Mouse (Mus musculus): Measurements from ENCODE around the gene A430078G23Rik. TPM values are rescaled to one million over a fixed set of nuclear protein-coding genes. Genes with fewer than 3 reads are reported as not detected.

The A430078G23Rik gene
- polyA plus RNA-seq, 1 experiment from 2014 or later, result 0.14 TPM

GRCm38 (mm10) chr8:3418101-3418500 is 64.9 kb downstream of the A430078G23Rik start:
- Histone ChIP-seq H3K27me3 (replicated peaks; ENCODE audit: low read depth, poor library complexity, severe bottlenecking) (no peaks in the 10 kb centered on the region), H3K9me3 (no peaks in the 10 kb centered on the region), H3K4me1 (peaks cover 39% of the 10 kb centered on the region), H3K36me3 (replicated peaks) (peaks cover 7% of the 10 kb centered on the region; the same call in 1 of the 2 replicates), H3K27ac (replicated peaks) (peak overlapping the region; percentile 63; the same call in 1 of the 2 replicates), H3K4me3 (no peak overlapping the region)
- DNase-seq (ENCODE audit: low spot score), result peak; percentile 26
- 79% methylated on average over 1 of the region's 1 CpGs for WGBS

- Histone ChIP-seq H3K4me1 (peaks cover 32% of the 10 kb centered on the region), H3K4me3 (no peak overlapping the region), H3K27me3 (replicated peaks; ENCODE audit: low read depth, poor library complexity, severe bottlenecking) (no peaks in the 10 kb centered on the region), H3K36me3 (replicated peaks) (peaks cover 7% of the 10 kb centered on the region; the same call in 1 of the 2 replicates), H3K9me3 (no peaks in the 10 kb centered on the region), H3K27ac (replicated peaks) (no peak overlapping the region)
- no peak for DNase-seq (ENCODE audit: low spot score)
- WGBS, result 84% methylated on average over 10 of the region's 10 CpGs
Observed at GRCm38 (mm10) chr8:3420105-3420706, 67.0 kb downstream of the A430078G23Rik start.

GRCm38 (mm10) chr8:3421507-3421906 is 68.3 kb downstream of the A430078G23Rik start:
- Histone ChIP-seq H3K27ac (replicated peaks) (no peak overlapping the region), H3K36me3 (replicated peaks) (peaks cover 7% of the 10 kb centered on the region; the same call in 1 of the 2 replicates), H3K27me3 (replicated peaks; ENCODE audit: low read depth, poor library complexity, severe bottlenecking) (no peaks in the 10 kb centered on the region), H3K4me3 (no peak overlapping the region), H3K9me3 (no peaks in the 10 kb centered on the region), H3K4me1 (peaks cover 22% of the 10 kb centered on the region)
- DNase-seq (ENCODE audit: low spot score), result no peak
- WGBS, result 89% methylated on average over 5 of the region's 5 CpGs

GRCm38 (mm10) chr8:3425217-3425616 is 72.0 kb downstream of the A430078G23Rik start:
- Histone ChIP-seq H3K4me1 (no peaks in the 10 kb centered on the region; the same call in 1 of the 2 replicates), H3K9me3 (no peaks in the 10 kb centered on the region), H3K36me3 (replicated peaks) (peaks cover 35% of the 10 kb centered on the region), H3K27me3 (replicated peaks; ENCODE audit: low read depth, poor library complexity, severe bottlenecking) (no peaks in the 10 kb centered on the region), H3K27ac (replicated peaks) (no peak overlapping the region), H3K4me3 (no peak overlapping the region)
- no peak for DNase-seq (ENCODE audit: low spot score)
- 92% methylated on average over 5 of the region's 5 CpGs for WGBS

GRCm38 (mm10) chr8:3426211-3426610 is 73.0 kb downstream of the A430078G23Rik start:
- no peaks in the 10 kb centered on the region for H3K27me3 ChIP-seq (replicated peaks; ENCODE audit: low read depth, poor library complexity, severe bottlenecking)
- WGBS, result 87% methylated on average over 3 of the region's 3 CpGs
- no peak overlapping the region for H3K27ac ChIP-seq (replicated peaks)
- peaks cover 41% of the 10 kb centered on the region for H3K36me3 ChIP-seq (replicated peaks)
- no peak overlapping the region for H3K4me3 ChIP-seq
- no peak for DNase-seq (ENCODE audit: low spot score)
- H3K9me3 ChIP-seq, result no peaks in the 10 kb centered on the region
- H3K4me1 ChIP-seq, result no peaks in the 10 kb centered on the region

- Histone ChIP-seq H3K27ac (replicated peaks) (no peak overlapping the region), H3K36me3 (replicated peaks) (peaks cover 64% of the 10 kb centered on the region), H3K27me3 (replicated peaks; ENCODE audit: low read depth, poor library complexity, severe bottlenecking) (no peaks in the 10 kb centered on the region), H3K4me1 (no peaks in the 10 kb centered on the region), H3K9me3 (no peaks in the 10 kb centered on the region), H3K4me3 (no peak overlapping the region)
- 81% methylated on average over 2 of the region's 2 CpGs for WGBS
- no peak for DNase-seq (ENCODE audit: low spot score)
Observed at GRCm38 (mm10) chr8:3428426-3428825, 75.2 kb downstream of the A430078G23Rik start.

GRCm38 (mm10) chr8:3429966-3430365 is 76.8 kb downstream of the A430078G23Rik start:
- no peak overlapping the region for H3K27ac ChIP-seq (replicated peaks)
- H3K4me3 ChIP-seq, result no peak overlapping the region
- no peaks in the 10 kb centered on the region for H3K4me1 ChIP-seq
- no peak for DNase-seq (ENCODE audit: low spot score)
- 74% methylated on average over 2 of the region's 2 CpGs for WGBS
- peaks cover 79% of the 10 kb centered on the region for H3K36me3 ChIP-seq (replicated peaks)
- no peaks in the 10 kb centered on the region for H3K9me3 ChIP-seq
- H3K27me3 ChIP-seq (replicated peaks; ENCODE audit: low read depth, poor library complexity, severe bottlenecking), result no peaks in the 10 kb centered on the region

GRCm38 (mm10) chr8:3431113-3431512 is 77.9 kb downstream of the A430078G23Rik start:
- 85% methylated on average over 3 of the region's 3 CpGs for WGBS
- H3K27me3 ChIP-seq (replicated peaks; ENCODE audit: low read depth, poor library complexity, severe bottlenecking), result no peaks in the 10 kb centered on the region
- H3K4me1 ChIP-seq, result no peaks in the 10 kb centered on the region
- no peaks in the 10 kb centered on the region for H3K9me3 ChIP-seq
- H3K27ac ChIP-seq (replicated peaks), result no peak overlapping the region
- DNase-seq (ENCODE audit: low spot score), result no peak
- peaks cover 90% of the 10 kb centered on the region for H3K36me3 ChIP-seq (replicated peaks)
- H3K4me3 ChIP-seq, result no peak overlapping the region

GRCm38 (mm10) chr8:3436492-3436891 is 83.3 kb downstream of the A430078G23Rik start:
- Histone ChIP-seq H3K36me3 (replicated peaks) (peaks cover 100% of the 10 kb centered on the region), H3K9me3 (no peaks in the 10 kb centered on the region), H3K27me3 (replicated peaks; ENCODE audit: low read depth, poor library complexity, severe bottlenecking) (no peaks in the 10 kb centered on the region), H3K27ac (replicated peaks) (no peak overlapping the region), H3K4me3 (no peak overlapping the region), H3K4me1 (no peaks in the 10 kb centered on the region)
- 80% methylated on average over 6 of the region's 6 CpGs for WGBS
- no peak for DNase-seq (ENCODE audit: low spot score)

GRCm38 (mm10) chr8:3439510-3439909 is 86.3 kb downstream of the A430078G23Rik start:
- H3K9me3 ChIP-seq, result no peaks in the 10 kb centered on the region
- H3K4me1 ChIP-seq, result no peaks in the 10 kb centered on the region
- 76% methylated on average over 12 of the region's 12 CpGs for WGBS
- DNase-seq (ENCODE audit: low spot score), result peak; percentile 21
- no peak overlapping the region for H3K4me3 ChIP-seq
- peaks cover 92% of the 10 kb centered on the region for H3K36me3 ChIP-seq (replicated peaks)
- no peaks in the 10 kb centered on the region for H3K27me3 ChIP-seq (replicated peaks; ENCODE audit: low read depth, poor library complexity, severe bottlenecking)
- H3K27ac ChIP-seq (replicated peaks), result no peak overlapping the region

Other genes starting within 250 kb of the A430078G23Rik start
- 24.3 and 26.1 TPM in 2 replicates for gene Insr, start 73.8 kb upstream of the A430078G23Rik start, polyA plus RNA-seq (2016; fragmentation: Nextera tagmentation; extraction: Ambion mirVana)
- 9.5 and 9.6 TPM in 2 replicates for gene Arhgef18, start 39.6 kb downstream of the A430078G23Rik start, polyA plus RNA-seq (2016; fragmentation: Nextera tagmentation; extraction: Ambion mirVana)
- gene Pex11g, start 114.3 kb downstream of the A430078G23Rik start, polyA plus RNA-seq (2016; fragmentation: Nextera tagmentation; extraction: Ambion mirVana), result 4.1 and 4.8 TPM in 2 replicates
- 0.10 TPM in 1 of 2 replicates, not detected in the other for gene Tex45, start 117.4 kb downstream of the A430078G23Rik start, polyA plus RNA-seq (2016; fragmentation: Nextera tagmentation; extraction: Ambion mirVana)
- 68.4 and 70.8 TPM in 2 replicates for gene Zfp358, start 139.7 kb downstream of the A430078G23Rik start, polyA plus RNA-seq (2016; fragmentation: Nextera tagmentation; extraction: Ambion mirVana)
- gene Mcoln1, start 147.0 kb downstream of the A430078G23Rik start, polyA plus RNA-seq (2016; fragmentation: Nextera tagmentation; extraction: Ambion mirVana), result 63.2 and 65.0 TPM in 2 replicates
- gene Pnpla6, start 162.0 kb downstream of the A430078G23Rik start, polyA plus RNA-seq (2016; fragmentation: Nextera tagmentation; extraction: Ambion mirVana), result 20.7 and 24.8 TPM in 2 replicates
- 6.8 and 7.1 TPM in 2 replicates for gene C330021F23Rik, start 214.6 kb downstream of the A430078G23Rik start, polyA plus RNA-seq (2016; fragmentation: Nextera tagmentation; extraction: Ambion mirVana)
- gene Camsap3, start 233.9 kb downstream of the A430078G23Rik start, polyA plus RNA-seq (2016; fragmentation: Nextera tagmentation; extraction: Ambion mirVana), result 9.5 and 10.9 TPM in 2 replicates

Data from embryonic facial prominence, embryonic 10.5 days (tissue).